In the genomic region with DNA sequence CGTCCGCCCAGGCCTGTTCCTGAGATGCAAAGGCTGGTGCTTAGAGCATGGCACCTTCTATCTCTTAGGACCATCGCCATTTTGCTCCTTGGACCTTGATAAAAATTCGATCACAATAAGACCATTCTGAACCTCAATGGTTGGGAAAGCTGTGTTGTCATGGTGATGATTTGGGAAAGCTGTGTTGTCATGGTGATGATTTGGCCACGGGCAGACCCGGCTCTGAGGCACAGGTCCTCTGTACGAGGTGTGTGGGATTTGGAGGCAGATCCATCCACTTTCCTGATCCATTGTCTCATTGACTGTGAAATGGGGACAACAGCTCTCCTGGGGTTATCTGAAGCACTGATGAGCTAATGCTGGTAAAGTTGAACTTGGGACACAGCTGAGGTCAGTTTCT, we compare ENCODE assay signal across 24 mouse cellular contexts. TPM values are rescaled to one million over a fixed set of nuclear protein-coding genes. Genes with fewer than 3 reads are reported as not detected.
DNase-seq lines count a peak whose midpoint lies in the region; ATAC-seq lines count a peak whose summit lies in the region.
"Had no signal": no experiment of that assay in that cellular context is flagged by ENCODE, and none has a peak within 500 bp of the region (broad histone marks: within the 10 kb centered on the region; RNA-seq: fewer than 3 reads in every experiment).

No protein-coding gene starts in this region.

- H3K4me3 ChIP-seq in midbrain, embryonic 10.5 days: no peak overlapping the region
- no peak overlapping the region for H3K4me3 ChIP-seq in kidney, embryonic 14.5 days (ENCODE audit: low read length)
- H3K4me3 ChIP-seq in embryonic facial prominence, embryonic 10.5 days: no peak overlapping the region
- H3K4me3 ChIP-seq: erythroblast, embryonic 14.5 days; liver, embryonic 15.5 days; stomach, embryonic 15.5 days had no signal

- H3K4me2 ChIP-seq in kidney, embryonic 14.5 days (replicated peaks; ENCODE audit: low read depth, low read length): no peak overlapping the region
- H3K4me2 ChIP-seq: liver, embryonic 15.5 days; stomach, embryonic 15.5 days had no signal

- H3K36me3 ChIP-seq in midbrain, embryonic 10.5 days: no peaks in the 10 kb centered on the region
- no peaks in the 10 kb centered on the region for H3K36me3 ChIP-seq in kidney, embryonic 14.5 days (ENCODE audit: control insufficient read depth, insufficient read depth, low read length)
- H3K36me3 ChIP-seq in embryonic facial prominence, embryonic 10.5 days (replicated peaks): no peaks in the 10 kb centered on the region
- H3K36me3 ChIP-seq: liver, embryonic 15.5 days; stomach, embryonic 15.5 days had no signal

- peaks cover 16% of the 10 kb centered on the region for H3K4me1 ChIP-seq in midbrain, embryonic 10.5 days
- H3K4me1 ChIP-seq in kidney, embryonic 14.5 days (ENCODE audit: control insufficient read depth, insufficient read depth, low read length): no peaks in the 10 kb centered on the region
- H3K4me1 ChIP-seq in embryonic facial prominence, embryonic 10.5 days: no peaks in the 10 kb centered on the region
- H3K4me1 ChIP-seq: liver, embryonic 15.5 days; stomach, embryonic 15.5 days had no signal

- 55% methylated on average over 7 of the region's 7 CpGs for WGBS in midbrain, embryonic 10.5 days
- 84% methylated on average over 7 of the region's 7 CpGs for WGBS in kidney, embryonic 14.5 days
- whole genome bisulfite sequencing in embryonic facial prominence, embryonic 10.5 days: 70% methylated on average over 7 of the region's 7 CpGs

- no peak for ATAC-seq in kidney, embryonic 14.5 days (ENCODE audit: low FRiP score, low TSS enrichment)
- ATAC-seq: lung, postnatal 0 days had no signal

- no peaks in the 10 kb centered on the region for H3K27me3 ChIP-seq in midbrain, embryonic 10.5 days (ENCODE audit: low read depth, poor library complexity, severe bottlenecking)
- no peaks in the 10 kb centered on the region for H3K27me3 ChIP-seq in kidney, embryonic 14.5 days (ENCODE audit: control insufficient read depth, insufficient read depth, low read length)
- no peaks in the 10 kb centered on the region for H3K27me3 ChIP-seq in embryonic facial prominence, embryonic 10.5 days (replicated peaks; ENCODE audit: low read depth, poor library complexity, severe bottlenecking)
- H3K27me3 ChIP-seq: stomach, embryonic 15.5 days had no signal

- DNase-seq in embryo, embryonic 10 days (ENCODE audit: low spot score): peak; percentile 25
- DNase-seq in embryo, embryonic 9.5 days (ENCODE audit: extremely low spot score): no peak
- peak; percentile 8 to 16 for DNase-seq in layer of hippocampus, postnatal 14 days (ENCODE audit: low spot score in 2 of 2)
- no peak for DNase-seq in layer of hippocampus, adult 9-10 months (ENCODE audit: low spot score)
- DNase-seq in midbrain, embryonic 10.5 days (ENCODE audit: low spot score): peak; percentile 26
- DNase-seq in telencephalon, adult 2 months (ENCODE audit: low read depth, low spot score): peak; percentile 10
- no peak for DNase-seq in embryonic facial prominence, embryonic 10.5 days (ENCODE audit: low spot score)
- DNase-seq: adrenal gland, adult 8-10 months; cerebellum, adult 9-10 months; gastrocnemius, postnatal 10 days; heart, adult 18-20 months; kidney, adult 18-20 months; kidney, postnatal 14 days; thymus, postnatal 25 days had no signal

- H3K27ac ChIP-seq in midbrain, embryonic 10.5 days (replicated peaks): no peak overlapping the region
- no peak overlapping the region for H3K27ac ChIP-seq in kidney, embryonic 14.5 days (ENCODE audit: low read depth, low read length)
- H3K27ac ChIP-seq in embryonic facial prominence, embryonic 10.5 days (replicated peaks): no peak overlapping the region
- H3K27ac ChIP-seq: liver, embryonic 15.5 days; stomach, embryonic 15.5 days had no signal

- no peak overlapping the region for H3K9ac ChIP-seq in kidney, embryonic 14.5 days (ENCODE audit: low read depth, low read length)
- H3K9ac ChIP-seq: liver, embryonic 15.5 days; stomach, embryonic 15.5 days had no signal

- no peaks in the 10 kb centered on the region for H3K9me3 ChIP-seq in midbrain, embryonic 10.5 days (replicated peaks)
- H3K9me3 ChIP-seq in kidney, embryonic 14.5 days (ENCODE audit: control insufficient read depth, low read length): no peaks in the 10 kb centered on the region
- no peaks in the 10 kb centered on the region for H3K9me3 ChIP-seq in embryonic facial prominence, embryonic 10.5 days
- H3K9me3 ChIP-seq: liver, embryonic 15.5 days; stomach, embryonic 15.5 days had no signal

RNA-seq across cellular contexts. Expression of a gene that starts 42.4 kb away (rescaled TPM):
- under 1 TPM; 0.14 TPM for total RNA-seq in layer of hippocampus, postnatal 14 days (2021)
- 0.05 TPM in 1 of 2 replicates, not detected in the other for polyA plus RNA-seq in midbrain, embryonic 10.5 days (2016; fragmentation: Nextera tagmentation; extraction: Ambion mirVana)
- not detected in 2 replicates for polyA plus RNA-seq in kidney, embryonic 14.5 days (2014; fragmentation: Nextera tagmentation; extraction: Ambion mirVana)
- polyA plus RNA-seq in embryonic facial prominence, embryonic 10.5 days (2016; fragmentation: Nextera tagmentation; extraction: Ambion mirVana): not detected in 2 replicates
- total RNA-seq: heart, adult 18-20 months; hematopoietic stem cell, adult 5-6 weeks; left cerebral cortex, postnatal 14 days had no signal
- polyA plus RNA-seq: embryonic facial prominence, embryonic 11.5 days; erythroblast, embryonic 14.5 days; liver, embryonic 15.5 days; lung, postnatal 0 days had no signal

RNA-seq across cellular contexts. Expression of a gene that starts 46.5 kb away (rescaled TPM):
- total RNA-seq in layer of hippocampus, postnatal 14 days (2021): 10 to 100 TPM; 49.1 to 55.1 TPM
- polyA plus RNA-seq in midbrain, embryonic 10.5 days (2016; fragmentation: Nextera tagmentation; extraction: Ambion mirVana): 171 and 194 TPM in 2 replicates
- 182 and 198 TPM in 2 replicates for polyA plus RNA-seq in kidney, embryonic 14.5 days (2014; fragmentation: Nextera tagmentation; extraction: Ambion mirVana)
- 183 and 189 TPM in 2 replicates for polyA plus RNA-seq in embryonic facial prominence, embryonic 10.5 days (2016; fragmentation: Nextera tagmentation; extraction: Ambion mirVana)

RNA-seq across cellular contexts. Expression of a gene that starts 55.8 kb away (rescaled TPM):
- not detected for total RNA-seq in layer of hippocampus, postnatal 14 days (2021)
- polyA plus RNA-seq in midbrain, embryonic 10.5 days (2016; fragmentation: Nextera tagmentation; extraction: Ambion mirVana): 0.05 and 0.10 TPM in 2 replicates
- polyA plus RNA-seq in kidney, embryonic 14.5 days (2014; fragmentation: Nextera tagmentation; extraction: Ambion mirVana): 0.19 and 0.38 TPM in 2 replicates
- 0.22 and 0.33 TPM in 2 replicates for polyA plus RNA-seq in embryonic facial prominence, embryonic 10.5 days (2016; fragmentation: Nextera tagmentation; extraction: Ambion mirVana)
- total RNA-seq: gastrocnemius, postnatal 10 days; left cerebral cortex, postnatal 14 days; neutrophil, adult 5-6 weeks had no signal
- polyA plus RNA-seq: erythroblast, embryonic 14.5 days; heart, embryonic 14.5 days; lung, postnatal 0 days had no signal

Comparison
In these comparisons a context has a peak if more than half of its experiments do, and no peak if none do; other contexts are left out.
1. DNase-seq: peak in embryo, embryonic 10 days (single experiment), layer of hippocampus, postnatal 14 days (2 of 2), midbrain, embryonic 10.5 days (single experiment) and telencephalon, adult 2 months (single experiment); none in embryo, embryonic 9.5 days (single experiment), layer of hippocampus, adult 9-10 months (single experiment) and embryonic facial prominence, embryonic 10.5 days (single experiment).